Mouse (Mus musculus) olfactory bulb, adult 2 months (tissue): ENCODE measurements around the gene Ywhag. TPM values are rescaled to one million over a fixed set of nuclear protein-coding genes. Genes with fewer than 3 reads are reported as not detected.

Source experiments
- H3K27ac ChIP-seq: fragments of 200-500 bp; 2 replicates; pipeline ENCODE4 v1.5.1; 2012; ENCODE audit warnings: low read depth, low read length; ENCODE audit not compliant: insufficient read depth
- H3K4me1 ChIP-seq: fragments of 200-500 bp; 2 replicates; pipeline ENCODE4 v1.6.1; 2012; ENCODE audit warnings: low read length; ENCODE audit not compliant: control insufficient read depth, insufficient read depth
- H3K4me3 ChIP-seq: fragments of 200-500 bp; 2 replicates; pipeline ENCODE4 v1.5.1; 2012; ENCODE audit warnings: mild to moderate bottlenecking, low read depth, low read length, moderate library complexity; ENCODE audit not compliant: insufficient read depth
- CTCF ChIP-seq: fragments of 200-500 bp; IDR thresholded peaks from 2 replicates; pipeline ENCODE4 v1.5.1; 2012; ENCODE audit warnings: low read depth, mild to moderate bottlenecking, low read length, moderate library complexity; ENCODE audit not compliant: insufficient read depth
- POLR2A ChIP-seq: fragments of 200-500 bp; IDR thresholded peaks from 2 replicates; pipeline ENCODE4 v1.6.1; 2012; ENCODE audit warnings: mild to moderate bottlenecking, low read depth, low read length, moderate library complexity; ENCODE audit not compliant: insufficient read depth
- WGBS: fragments of 180-500 bp; shearing (Covaris S2); methylation state at CpG from one replicate; pipeline ENCODE4 v1.1.7; 2018; 5-methylcytosine and 5-hydroxymethylcytosine counted together
- polyA plus RNA-seq: library from polyadenylated mRNA; stranded (reverse); fragments of >200 nt; gene quantifications from 2 replicates; pipeline ENCODE4 v1.2.4, GENCODE M21; 2012; ENCODE audit warnings: low replicate concordance; ENCODE audit not compliant: missing spikeins, insufficient read depth, insufficient read length

Ywhag gene
- polyA plus RNA-seq, 1 experiment: 282 TPM

DNA sequence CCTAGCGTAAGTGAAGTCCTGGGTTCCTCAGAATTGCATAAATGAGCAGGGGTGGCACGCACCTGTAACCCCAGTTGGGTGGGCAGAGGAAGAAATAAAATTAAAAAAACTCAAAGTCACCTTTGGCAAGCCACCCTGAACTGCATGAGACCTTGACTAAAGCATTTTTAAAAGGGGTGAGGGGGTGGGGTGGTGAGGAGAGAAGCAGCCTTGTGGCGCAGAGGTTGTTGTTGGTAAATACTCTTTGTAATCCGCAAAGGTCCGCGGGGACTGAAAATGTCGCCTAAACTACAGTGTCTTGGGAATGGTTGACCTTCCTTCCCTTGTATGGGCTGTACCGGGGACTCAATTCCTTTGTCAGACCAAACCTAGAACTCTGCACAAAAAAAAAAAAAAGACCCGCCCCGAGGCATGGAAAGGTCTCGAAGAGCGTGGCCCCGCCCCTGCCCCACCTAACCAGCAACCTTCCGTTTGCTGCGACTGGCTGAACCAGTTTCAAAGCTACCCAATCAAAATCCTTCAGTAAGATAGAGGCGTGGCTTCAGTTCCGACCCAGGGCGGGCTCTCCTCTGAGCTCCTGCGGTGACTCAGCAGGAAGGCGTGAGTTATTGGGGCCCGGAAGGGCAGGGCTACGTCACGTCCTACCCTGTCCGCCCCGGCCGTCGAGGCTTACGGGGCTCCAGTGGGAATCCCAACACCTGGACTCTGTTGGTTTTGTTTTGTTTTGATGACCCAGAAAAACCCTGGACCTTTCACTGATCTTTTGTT lies 23.0 kb upstream of the Ywhag start:
- WGBS: 6% methylated on average over 28 of the region's 28 CpGs
- Histone ChIP-seq H3K4me3 (peak overlapping the region; percentile 50), H3K4me1 (peaks cover 2% of the 10 kb centered on the region; the same call in 1 of the 2 replicates), H3K27ac (peak overlapping the region; percentile 77)
- TF ChIP-seq CTCF (no peak), POLR2A (peak; percentile 45)

DNA sequence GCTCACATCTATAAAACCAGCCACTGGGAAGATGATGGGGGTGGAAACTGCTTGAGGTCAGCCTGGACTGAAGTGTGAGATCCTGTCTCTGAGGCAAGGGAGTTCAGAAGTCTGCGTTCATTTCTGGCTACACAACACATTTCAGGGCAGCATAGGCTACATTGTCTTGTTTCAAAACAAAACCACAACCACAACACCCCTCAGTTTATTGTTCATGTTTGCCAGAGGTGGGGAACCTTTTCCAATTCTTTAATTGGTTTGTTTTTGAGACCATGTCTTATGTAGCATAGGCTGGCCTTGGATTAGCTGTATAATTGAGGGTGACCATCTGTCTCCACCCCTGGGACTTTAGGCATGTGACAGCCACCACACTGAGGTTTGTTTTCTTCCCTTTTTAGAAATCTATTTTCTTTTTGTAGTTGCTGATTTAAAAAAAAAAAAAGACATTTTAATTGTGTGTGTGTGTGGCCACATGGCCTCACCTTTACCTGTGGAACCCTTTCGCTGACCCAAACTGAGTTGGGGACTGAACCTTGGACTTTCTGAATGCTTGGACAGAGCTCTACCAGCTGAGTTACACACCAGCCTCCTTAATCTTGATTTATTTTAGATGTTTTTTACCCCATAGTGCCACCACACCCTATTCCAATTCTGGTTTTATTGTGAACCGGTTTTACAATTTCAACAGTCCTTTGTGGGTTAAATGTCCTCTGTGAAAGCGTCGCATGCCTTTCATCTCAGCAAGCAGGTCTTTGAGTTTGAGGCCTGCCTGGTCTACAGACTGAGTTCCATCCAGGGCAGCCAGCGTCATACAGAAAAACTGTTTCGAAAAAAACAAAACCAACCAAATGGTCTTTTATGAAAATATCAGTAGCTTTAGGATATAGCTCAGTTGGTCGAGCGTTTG lies 22.1 kb upstream of the Ywhag start:
- H3K4me3 ChIP-seq: 0 out of 2 replicates have a peak overlapping the region, but pooled peaks have one; percentile 50
- no peaks in the 10 kb centered on the region; the same call in 1 of the 2 replicates for H3K4me1 ChIP-seq
- peak overlapping the region; percentile 77 for H3K27ac ChIP-seq
- TF ChIP-seq POLR2A (no peak), CTCF (no peak)
- WGBS: 75% methylated on average over 9 of the region's 9 CpGs

- Histone ChIP-seq H3K4me3 (no peak overlapping the region), H3K4me1 (peaks cover 6% of the 10 kb centered on the region; the same call in 1 of the 2 replicates), H3K27ac (no peak overlapping the region)
- TF ChIP-seq POLR2A (no peak), CTCF (no peak)
- WGBS: 91% methylated on average over 2 of the region's 2 CpGs
Measured at GRCm38 (mm10) chr5:135952830-135953229, 18.4 kb upstream of the Ywhag start.

DNA sequence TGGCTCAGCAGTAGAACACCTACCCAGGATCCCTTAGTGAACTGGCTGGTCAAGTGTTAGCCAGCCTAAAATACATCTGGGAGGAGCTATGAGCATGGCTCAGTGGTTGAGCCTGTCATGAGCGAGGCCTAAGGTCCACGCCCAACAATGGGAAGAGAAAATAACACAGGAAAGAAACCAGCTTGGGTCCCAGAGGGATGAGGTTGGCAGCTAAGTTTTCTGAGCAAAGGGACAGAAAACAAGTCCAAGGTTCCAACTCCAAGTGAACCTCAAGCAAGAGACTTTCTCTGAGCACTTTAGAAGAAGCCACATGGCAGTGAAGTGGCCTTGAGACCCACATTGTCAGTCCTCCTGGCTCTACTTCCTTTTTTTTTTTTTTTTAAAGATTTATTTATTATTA lies 17.2 kb upstream of the Ywhag start:
- no peak overlapping the region for H3K4me3 ChIP-seq
- H3K27ac ChIP-seq: no peak overlapping the region
- no peak for TF ChIP-seq POLR2A
- no peak for TF ChIP-seq CTCF
- 0 out of 2 replicates have a peak, but pooled peaks cover 6% of the 10 kb centered on the region for H3K4me1 ChIP-seq
- WGBS: 96% methylated on average over 2 of the region's 2 CpGs

DNA sequence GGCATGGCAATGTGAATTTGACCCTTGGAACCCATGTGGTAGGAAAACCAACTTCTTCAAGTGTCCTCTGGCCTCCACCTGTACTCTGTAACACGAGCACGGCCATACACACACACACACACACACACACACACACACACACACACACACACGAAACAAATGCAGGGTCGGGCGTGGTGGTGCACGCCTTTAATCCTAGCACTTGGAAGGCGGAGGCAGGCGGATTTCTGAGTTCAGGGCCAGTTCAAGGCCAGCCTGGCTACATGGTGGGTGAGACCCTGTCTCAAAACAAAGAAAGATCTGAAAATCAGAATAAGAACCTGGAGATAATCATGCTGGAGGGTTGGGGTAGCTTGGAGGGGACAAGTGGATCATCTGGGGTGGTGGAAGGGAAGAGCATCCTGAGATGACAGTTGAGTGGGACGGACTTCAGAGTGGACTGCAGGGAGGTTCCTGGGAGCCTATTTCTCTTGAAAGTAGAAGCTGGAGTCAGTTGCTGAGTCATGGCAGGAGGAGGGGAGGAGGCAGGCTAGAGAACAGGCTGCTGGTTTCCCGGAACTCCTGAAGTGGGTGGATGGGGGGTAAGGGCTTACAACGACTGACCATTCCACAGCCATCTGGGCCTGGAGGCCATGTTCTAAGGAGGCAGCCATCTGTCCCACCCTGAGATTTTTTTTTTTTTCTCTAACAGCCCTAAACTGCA lies 16.4 kb upstream of the Ywhag start:
- TF ChIP-seq POLR2A (no peak), CTCF (no peak)
- peaks cover 9% of the 10 kb centered on the region for H3K4me1 ChIP-seq
- no peak overlapping the region for H3K27ac ChIP-seq
- WGBS: 79% methylated on average over 11 of the region's 11 CpGs
- H3K4me3 ChIP-seq: no peak overlapping the region

DNA sequence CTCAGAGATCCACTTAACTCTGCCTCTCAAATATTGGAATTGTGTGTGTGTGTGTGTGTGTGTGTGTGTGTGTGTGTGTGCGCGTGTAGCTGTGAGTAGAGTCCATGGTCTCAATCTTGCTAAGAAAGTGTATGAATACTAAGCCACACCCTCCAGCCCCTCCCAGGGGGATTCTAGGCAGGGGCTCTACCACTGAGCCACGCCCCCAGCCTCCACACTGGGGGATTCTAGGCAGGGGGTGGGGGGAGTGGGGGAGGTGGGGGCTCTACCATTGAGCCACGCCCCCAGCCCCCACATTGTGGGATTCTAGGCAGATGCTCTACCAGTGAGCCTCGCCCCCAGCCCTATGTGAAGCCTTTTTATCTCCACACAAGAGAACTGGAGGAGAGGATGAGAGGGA lies 12.2 kb upstream of the Ywhag start:
- Histone ChIP-seq H3K27ac (no peak overlapping the region), H3K4me1 (peaks cover 11% of the 10 kb centered on the region), H3K4me3 (no peak overlapping the region)
- 77% methylated on average over 5 of the region's 5 CpGs for WGBS
- TF ChIP-seq POLR2A: no peak
- no peak for TF ChIP-seq CTCF

DNA sequence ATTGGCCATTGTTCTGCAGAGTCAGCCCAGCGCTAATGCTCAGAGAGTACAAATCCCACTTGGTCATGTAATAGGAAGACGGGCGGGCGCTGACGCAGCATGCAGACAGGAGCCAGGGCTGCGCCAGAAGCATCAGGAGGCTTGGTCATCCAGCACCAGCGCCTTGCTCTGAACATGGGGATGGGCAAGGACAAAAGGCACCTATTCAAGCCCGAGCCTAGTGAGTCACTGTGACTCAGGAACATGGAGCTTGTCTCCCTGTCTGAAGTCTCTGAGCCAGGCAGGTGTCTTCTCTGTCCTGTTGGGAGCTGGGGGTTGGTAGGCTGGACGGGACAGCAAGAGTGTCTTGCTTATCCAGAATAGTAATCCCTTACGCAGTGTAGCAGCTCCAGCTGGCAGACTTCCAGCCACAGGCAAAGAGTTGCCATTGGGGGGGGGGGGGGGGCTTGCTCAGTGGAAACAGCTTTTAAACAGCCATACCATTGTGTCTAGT lies 11.5 kb upstream of the Ywhag start:
- TF ChIP-seq POLR2A (no peak), CTCF (no peak)
- Histone ChIP-seq H3K4me3 (no peak overlapping the region), H3K4me1 (peaks cover 9% of the 10 kb centered on the region), H3K27ac (no peak overlapping the region)
- 24% methylated on average over 10 of the region's 10 CpGs for WGBS

GRCm38 (mm10) chr5:135942710-135943109 lies 8.3 kb upstream of the Ywhag start:
- peaks cover 5% of the 10 kb centered on the region for H3K4me1 ChIP-seq
- WGBS: 67% methylated on average over 6 of the region's 6 CpGs
- no peak overlapping the region for H3K4me3 ChIP-seq
- no peak overlapping the region for H3K27ac ChIP-seq
- TF ChIP-seq POLR2A (no peak), CTCF (no peak)

DNA sequence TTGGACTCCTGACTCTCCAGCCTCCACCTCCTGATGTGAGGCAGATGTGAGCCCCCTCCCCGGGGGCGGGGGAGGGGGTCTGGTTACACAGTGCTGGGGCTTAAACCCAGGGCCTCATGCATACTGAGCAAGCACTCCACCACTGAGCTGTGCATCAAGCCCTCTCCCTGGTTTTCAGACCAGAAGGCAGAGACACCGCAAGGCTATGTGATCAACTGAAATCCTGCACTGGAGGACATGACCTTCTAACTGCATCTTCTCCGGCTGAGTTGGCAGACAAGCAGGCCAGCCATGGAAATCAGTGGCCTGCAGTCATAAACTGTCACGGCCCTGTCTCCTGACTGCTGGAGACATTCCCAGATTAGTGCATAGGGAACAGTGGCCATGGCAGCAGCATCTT lies 6.2 kb upstream of the Ywhag start:
- TF ChIP-seq POLR2A: no peak
- no peak for TF ChIP-seq CTCF
- 64% methylated on average over 5 of the region's 5 CpGs for WGBS
- Histone ChIP-seq H3K4me3 (no peak overlapping the region), H3K4me1 (no peaks in the 10 kb centered on the region), H3K27ac (no peak overlapping the region)
